Mouse (Mus musculus) E14TG2a.4 (cell line): ENCODE results near the gene Mical3.
A peak's percentile ranks its signal among the peaks of the same experiment; 100 is the strongest.

Source experiments
- H3K27me3 ChIP-seq: 2 replicates; pipeline ENCODE4 v1.6.1; 2014; ENCODE audit warnings: low read length, control low read depth; ENCODE audit not compliant: insufficient read depth
- H3K36me3 ChIP-seq: 2 replicates; pipeline ENCODE4 v1.6.1; 2014; ENCODE audit warnings: low read length, control low read depth; ENCODE audit not compliant: insufficient read depth
- H3K4me1 ChIP-seq: replicated peaks from 2 replicates; pipeline ENCODE4 v1.6.1; 2014; ENCODE audit warnings: low read depth, low read length, control low read depth
- H3K4me3 ChIP-seq: replicated peaks from 2 replicates; pipeline ENCODE4 v1.5.1; 2014; ENCODE audit warnings: mild to moderate bottlenecking, low read length
- H3K9me3 ChIP-seq: 2 replicates; pipeline ENCODE4 v1.6.1; 2014; ENCODE audit warnings: low read length, control low read depth
- CTCF ChIP-seq: conservative IDR thresholded peaks from 2 replicates; pipeline ENCODE4 v1.5.1; 2014; ENCODE audit warnings: low read length
- NANOG ChIP-seq: IDR thresholded peaks from 2 replicates; pipeline ENCODE4 v1.6.1; 2014; ENCODE audit warnings: borderline replicate concordance, low read length, mixed read lengths
- POU5F1 ChIP-seq: IDR thresholded peaks from 2 replicates; pipeline ENCODE4 v1.6.1; 2014; ENCODE audit warnings: low read length, borderline replicate concordance

Gene Mical3

DNA sequence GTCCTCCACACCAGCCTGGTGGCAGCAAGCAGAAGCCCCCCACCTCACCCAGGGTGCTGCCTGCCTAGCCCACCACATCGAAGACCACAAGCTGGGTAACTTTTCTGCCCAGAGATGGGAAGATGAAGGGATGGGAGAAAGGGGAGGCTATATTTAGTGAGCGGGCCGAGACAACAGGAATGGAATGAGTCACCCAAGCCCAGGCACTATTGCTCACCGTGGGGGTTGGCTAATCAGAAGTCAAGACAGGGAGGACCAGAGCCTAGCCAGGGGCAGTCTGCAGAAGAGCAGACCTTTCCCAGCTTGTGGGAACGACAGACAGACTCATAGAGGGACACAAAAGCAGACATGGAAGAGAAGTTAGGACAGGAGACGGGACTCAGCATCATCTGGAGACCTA, 64.0 kb downstream of the Mical3 start:
- TF ChIP-seq NANOG (no peak), POU5F1 (no peak), CTCF (no peak)
- Histone ChIP-seq H3K36me3 (no peaks in the 10 kb centered on the region), H3K4me3 (no peak overlapping the region), H3K4me1 (peaks cover 63% of the 10 kb centered on the region), H3K9me3 (no peaks in the 10 kb centered on the region), H3K27me3 (no peaks in the 10 kb centered on the region)

DNA sequence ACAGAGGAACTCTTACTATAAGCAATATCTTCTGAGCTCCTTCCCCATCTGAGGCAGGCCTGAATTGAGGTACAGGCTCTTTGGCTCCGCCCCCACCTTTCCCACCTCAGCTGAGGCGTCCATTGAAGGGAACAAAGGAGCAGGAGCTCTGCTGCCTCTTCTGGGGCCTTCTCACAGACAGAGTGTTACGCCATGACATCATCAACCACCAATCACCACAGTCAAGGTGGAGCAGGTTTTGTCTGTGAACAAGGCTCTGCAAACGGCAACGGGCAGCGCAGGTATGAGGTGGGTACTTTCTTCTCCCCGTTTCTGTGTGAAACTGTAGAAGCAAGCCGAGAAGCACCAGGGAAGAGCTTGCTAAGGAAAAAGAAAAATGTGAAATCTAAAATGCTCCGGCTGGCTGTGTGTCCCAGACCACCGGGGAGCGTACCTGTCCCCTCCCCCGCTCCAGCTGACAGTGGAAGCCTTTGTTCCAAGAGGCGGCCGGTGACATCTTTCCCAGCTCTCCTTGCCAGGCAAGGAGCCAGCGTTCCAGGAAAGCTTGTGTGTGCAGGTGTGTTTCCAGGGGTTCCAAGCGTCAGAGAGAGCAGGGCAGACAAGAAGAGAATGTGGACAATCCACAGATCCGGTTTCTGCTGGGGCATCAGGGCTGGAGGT, 66.3 kb downstream of the Mical3 start:
- Histone ChIP-seq H3K4me3 (peak overlapping the region; percentile 51), H3K9me3 (no peaks in the 10 kb centered on the region)

DNA sequence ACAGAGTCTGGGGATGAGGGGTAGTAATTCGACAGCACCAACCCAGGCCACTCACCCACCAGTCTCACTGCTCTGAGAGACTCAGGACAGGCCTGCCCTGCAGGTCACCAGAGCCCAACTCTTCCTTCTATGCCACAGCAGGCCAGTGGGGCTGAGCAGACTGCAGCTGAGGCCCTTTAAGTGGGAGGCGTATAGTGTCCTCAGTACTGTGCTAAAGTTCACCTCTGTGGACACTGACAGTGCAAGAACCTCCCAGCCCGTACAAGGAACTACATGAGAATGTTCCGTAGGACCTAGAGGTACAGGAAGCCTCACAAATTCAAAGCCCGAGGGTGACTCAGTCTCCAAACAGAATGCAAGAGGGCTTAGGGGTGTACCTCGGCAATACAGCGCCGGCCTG, 67.0 kb downstream of the Mical3 start:
- H3K36me3 ChIP-seq = no peaks in the 10 kb centered on the region
- no peak overlapping the region for H3K4me3 ChIP-seq
- no peak for TF ChIP-seq NANOG
- no peak for TF ChIP-seq CTCF
- no peak for TF ChIP-seq POU5F1
- H3K27me3 ChIP-seq = no peaks in the 10 kb centered on the region
- peaks cover 56% of the 10 kb centered on the region for H3K4me1 ChIP-seq
- H3K9me3 ChIP-seq = no peaks in the 10 kb centered on the region

More for the DNA sequence above, 66.3 kb downstream of the Mical3 start:
- Histone ChIP-seq H3K27me3 (no peaks in the 10 kb centered on the region), H3K36me3 (no peaks in the 10 kb centered on the region), H3K4me1 (peaks cover 58% of the 10 kb centered on the region)
- TF ChIP-seq POU5F1 (no peak), CTCF (no peak), NANOG (no peak)

DNA sequence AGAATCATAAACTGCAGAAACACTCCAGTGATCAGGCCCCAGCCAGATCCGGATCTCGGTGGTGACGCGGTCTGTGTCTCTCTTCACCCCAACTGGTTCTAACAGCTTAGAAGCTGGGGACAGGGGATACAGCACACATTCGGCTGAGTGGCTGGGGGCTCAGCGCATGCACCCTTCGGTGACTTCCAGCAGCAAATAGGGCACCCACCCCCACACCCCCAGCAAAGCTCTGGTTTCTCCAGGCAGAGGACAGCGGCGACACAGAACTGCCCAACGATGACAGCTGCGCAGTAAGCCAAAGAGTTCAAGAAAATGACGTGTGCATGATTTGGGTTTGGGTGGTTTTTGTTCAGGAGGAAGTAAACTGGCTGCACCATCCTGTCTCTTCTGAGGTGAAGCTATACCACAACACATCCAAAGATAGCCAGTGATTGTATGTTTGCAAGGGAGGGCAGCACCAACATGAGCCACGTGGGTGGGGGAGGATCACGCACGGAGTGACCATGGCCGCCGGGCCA, 67.8 kb downstream of the Mical3 start:
- Histone ChIP-seq H3K36me3 (no peaks in the 10 kb centered on the region), H3K4me3 (no peak overlapping the region), H3K4me1 (peaks cover 48% of the 10 kb centered on the region), H3K27me3 (no peaks in the 10 kb centered on the region), H3K9me3 (no peaks in the 10 kb centered on the region)
- TF ChIP-seq NANOG = no peak
- TF ChIP-seq POU5F1 = no peak
- TF ChIP-seq CTCF = no peak

DNA sequence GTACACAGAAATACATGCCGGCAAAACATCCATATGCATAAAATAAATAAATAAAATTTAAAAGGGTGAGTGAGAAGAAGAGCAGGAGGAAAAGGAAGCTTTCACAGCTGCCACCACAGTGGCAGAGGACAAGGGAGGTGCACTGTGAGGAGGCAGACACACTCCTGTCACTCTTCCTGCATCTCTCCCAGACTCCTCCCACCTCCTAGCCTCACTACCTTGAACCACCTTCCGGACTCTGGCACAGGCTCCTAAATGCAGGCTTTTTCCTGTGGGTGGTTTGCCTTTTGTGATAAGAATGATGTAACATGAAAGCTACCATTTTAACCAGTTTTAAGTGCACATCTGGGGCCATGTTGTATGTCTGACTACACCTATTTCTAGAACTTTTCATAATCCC, 72.8 kb downstream of the Mical3 start:
- H3K4me1 ChIP-seq = peaks cover 18% of the 10 kb centered on the region
- no peaks in the 10 kb centered on the region for H3K9me3 ChIP-seq
- TF ChIP-seq CTCF (no peak), NANOG (no peak), POU5F1 (no peak)
- H3K27me3 ChIP-seq = no peaks in the 10 kb centered on the region
- no peak overlapping the region for H3K4me3 ChIP-seq
- H3K36me3 ChIP-seq = no peaks in the 10 kb centered on the region

DNA sequence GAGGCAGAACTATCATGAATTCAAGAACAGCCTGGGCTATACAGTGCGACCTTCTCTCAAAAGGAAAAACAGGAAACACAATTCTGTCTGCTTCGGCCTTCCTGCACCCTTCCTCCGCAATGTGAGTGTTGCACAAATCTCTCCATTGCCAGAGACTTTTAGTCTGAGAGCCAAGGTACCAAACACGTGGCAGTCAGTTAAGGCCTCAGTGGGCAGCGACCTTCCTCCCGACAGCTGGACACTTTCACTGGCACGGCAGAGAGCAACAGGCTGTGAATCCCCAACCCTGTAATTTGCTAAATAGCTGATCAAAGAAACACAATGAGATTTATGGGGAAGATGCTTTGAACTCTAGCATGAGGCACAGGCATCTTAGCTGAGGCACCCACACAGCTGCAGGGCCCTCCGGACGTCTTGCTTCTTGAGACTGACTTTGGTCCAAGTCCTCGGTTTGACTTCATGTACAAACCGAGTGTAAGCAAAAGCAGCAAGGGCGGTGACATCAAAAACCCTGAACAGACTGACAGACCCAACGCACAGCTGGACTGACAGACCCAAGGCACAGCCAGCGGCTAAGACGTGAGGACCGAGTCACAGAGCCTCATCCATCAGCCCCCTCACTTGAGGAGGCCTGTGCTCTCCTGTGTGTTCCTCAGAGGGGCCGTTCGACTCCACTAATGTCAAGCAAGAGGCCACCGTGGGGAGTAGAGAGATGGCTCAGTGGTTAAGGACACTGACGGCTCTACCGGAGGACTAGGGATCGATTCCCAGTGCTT, 73.4 kb downstream of the Mical3 start:
- Histone ChIP-seq H3K4me1 (peaks cover 17% of the 10 kb centered on the region), H3K9me3 (no peaks in the 10 kb centered on the region), H3K27me3 (no peaks in the 10 kb centered on the region), H3K4me3 (no peak overlapping the region), H3K36me3 (no peaks in the 10 kb centered on the region)
- TF ChIP-seq CTCF (no peak), POU5F1 (no peak), NANOG (no peak)

DNA sequence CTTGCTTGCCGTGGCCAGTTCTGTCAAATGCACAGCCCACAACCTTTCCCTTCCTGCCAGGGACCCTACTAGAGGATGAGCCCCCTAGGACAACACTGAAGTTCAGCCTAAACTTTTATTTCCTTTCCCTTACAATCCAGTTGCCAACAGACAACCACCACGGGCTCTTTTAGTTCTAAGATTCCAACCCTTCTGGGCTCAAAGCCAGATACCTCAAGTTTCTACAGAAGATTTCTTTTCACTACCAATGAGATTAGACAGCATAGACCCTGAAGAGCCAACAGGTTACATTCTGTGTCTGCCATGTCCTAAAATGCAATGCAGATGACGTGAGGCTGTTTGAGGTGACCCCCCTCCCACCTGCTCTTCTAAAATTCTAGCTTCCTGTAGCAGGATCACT, 75.3 kb downstream of the Mical3 start:
- H3K4me3 ChIP-seq = no peak overlapping the region
- no peaks in the 10 kb centered on the region for H3K9me3 ChIP-seq
- H3K4me1 ChIP-seq = peaks cover 19% of the 10 kb centered on the region
- TF ChIP-seq NANOG = no peak
- H3K36me3 ChIP-seq = no peaks in the 10 kb centered on the region
- no peaks in the 10 kb centered on the region for H3K27me3 ChIP-seq

DNA sequence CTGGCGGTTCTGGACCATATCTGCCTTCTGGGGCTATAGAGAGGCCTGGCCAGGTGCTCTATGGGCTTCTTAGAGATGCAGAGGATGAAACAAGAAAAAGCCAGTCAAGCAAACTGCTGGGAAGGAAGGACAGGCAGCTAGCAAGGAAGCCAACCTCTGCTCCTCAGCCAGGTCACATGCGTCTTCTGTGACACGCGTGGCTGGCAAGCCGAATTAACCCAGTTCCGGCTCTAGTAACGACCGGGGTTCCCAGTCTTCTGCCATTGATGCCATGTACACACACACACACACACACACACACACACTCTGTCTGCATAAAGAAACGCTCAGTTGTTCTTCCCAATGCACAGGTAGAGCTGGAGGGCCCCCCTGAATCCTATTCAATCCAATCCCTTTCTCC, 75.9 kb downstream of the Mical3 start:
- Histone ChIP-seq H3K36me3 (no peaks in the 10 kb centered on the region), H3K9me3 (no peaks in the 10 kb centered on the region), H3K27me3 (no peaks in the 10 kb centered on the region), H3K4me3 (no peak overlapping the region), H3K4me1 (peaks cover 19% of the 10 kb centered on the region)
- no peak for TF ChIP-seq POU5F1
- TF ChIP-seq NANOG = no peak
- TF ChIP-seq CTCF = no peak

DNA sequence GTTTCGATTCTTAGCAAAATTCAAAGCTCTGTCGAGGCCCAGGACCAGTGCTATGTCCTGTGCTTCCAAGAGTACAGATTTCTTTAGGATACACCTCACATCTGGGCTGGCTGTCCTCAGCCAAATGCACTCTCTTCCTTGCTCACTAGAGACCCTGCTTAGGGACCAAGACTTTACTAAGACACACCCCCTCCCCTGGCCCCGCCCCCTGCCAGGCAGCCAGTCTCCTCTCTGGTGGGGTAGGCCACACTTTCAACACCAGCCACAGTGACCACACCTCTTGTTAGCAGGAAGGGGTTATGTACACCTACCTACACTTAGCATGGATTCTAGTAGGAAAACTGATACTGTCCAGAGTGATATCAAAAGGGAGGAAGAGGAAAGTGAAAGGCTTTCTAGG, 76.5 kb downstream of the Mical3 start:
- H3K9me3 ChIP-seq = no peaks in the 10 kb centered on the region
- no peaks in the 10 kb centered on the region for H3K36me3 ChIP-seq
- TF ChIP-seq CTCF (no peak), POU5F1 (no peak)
- no peak overlapping the region for H3K4me3 ChIP-seq
- H3K27me3 ChIP-seq = no peaks in the 10 kb centered on the region
- H3K4me1 ChIP-seq = peaks cover 19% of the 10 kb centered on the region
